Mouse (Mus musculus): ENCODE measurements around the gene Stx3. TPM values are rescaled to one million over a fixed set of nuclear protein-coding genes. Genes with fewer than 3 reads are reported as not detected.

Stx3 gene
- 1 to 10 TPM; 4.5 to 5.7 TPM for total RNA-seq (2021)

DNA sequence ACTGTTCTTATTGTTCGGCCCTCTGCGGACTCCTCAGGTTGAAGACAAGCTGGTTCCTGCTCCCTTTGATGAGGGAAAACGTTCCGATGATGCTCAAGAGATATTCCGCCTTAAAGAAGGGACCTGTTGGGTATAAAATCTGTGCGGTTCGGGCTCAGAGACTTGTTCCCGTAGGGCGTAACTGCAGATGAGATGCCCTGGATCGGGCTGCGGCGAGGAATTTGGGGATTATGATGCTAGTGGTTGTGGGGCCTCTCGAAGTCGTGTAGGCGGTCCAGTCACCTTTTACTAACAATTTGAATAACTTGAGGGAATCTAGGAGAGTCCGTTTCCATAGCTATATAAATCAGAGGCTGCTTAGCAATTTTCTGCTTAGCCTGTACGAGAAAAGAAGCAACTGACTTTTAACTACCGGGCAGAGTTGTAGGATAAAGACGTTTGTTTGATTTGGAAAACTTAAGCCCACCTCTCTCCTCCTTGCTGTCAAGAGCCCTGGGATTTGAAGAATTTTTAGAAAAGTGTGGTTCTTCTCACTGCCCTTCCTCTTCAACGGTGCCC lies at the start of gene Stx3:
Gene Stx3 (minus strand): TSS at position 261 of the 558 bp plus-strand sequence.
- intact Hi-C loops (cut with DNase I) = loop anchor here (5.0 kb wide), 1 partner anchor 193 kb away; no protein-coding TSS in a partner anchor
- DNase-seq = no peak

DNA sequence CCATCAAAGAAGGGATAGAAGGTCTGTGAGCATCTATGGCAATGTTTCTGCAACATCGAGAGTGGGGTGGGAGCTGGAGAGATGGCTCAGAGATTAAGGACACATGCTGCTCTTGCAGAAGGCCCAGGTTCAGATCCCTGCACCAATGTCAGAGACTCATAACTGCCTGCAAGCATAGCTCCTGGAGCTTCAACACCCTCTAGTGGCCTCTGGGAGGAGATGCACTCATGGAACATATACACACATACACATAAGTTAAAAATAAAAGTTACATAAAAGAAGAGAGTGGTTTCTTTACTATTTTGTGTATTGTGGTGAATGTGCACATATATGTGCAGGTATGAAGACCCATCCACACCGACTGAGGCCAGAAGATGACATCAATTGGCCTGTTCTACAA lies 48.6 kb upstream of the Stx3 start:
- intact Hi-C loops (cut with DNase I) = no loop called here
- DNase-seq = no peak

DNA sequence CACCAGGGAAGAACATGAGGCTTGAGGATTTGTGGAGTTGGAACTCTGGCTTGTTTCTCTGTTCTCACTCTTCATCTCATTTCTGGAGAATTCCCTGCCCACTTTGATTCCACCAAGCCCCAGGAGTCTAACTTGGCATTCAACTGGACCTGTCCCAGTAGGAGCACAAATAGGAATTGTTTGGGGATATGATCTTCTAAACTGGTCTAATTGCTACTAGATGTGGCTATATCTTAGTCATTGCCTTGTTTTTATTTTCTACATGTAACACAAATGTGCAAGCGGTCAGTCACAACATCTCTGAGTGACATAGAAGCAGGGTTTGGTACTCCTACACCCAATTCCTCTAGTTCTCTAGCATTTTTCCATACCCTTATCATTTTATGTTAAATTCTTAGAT lies 41.8 kb upstream of the Stx3 start, which contains the start of gene Olfr1418:
Gene Olfr1418 (minus strand): TSS at position 101 of the 400 bp plus-strand sequence.
- intact Hi-C loops (cut with DNase I) = no loop called here
- DNase-seq = no peak

DNA sequence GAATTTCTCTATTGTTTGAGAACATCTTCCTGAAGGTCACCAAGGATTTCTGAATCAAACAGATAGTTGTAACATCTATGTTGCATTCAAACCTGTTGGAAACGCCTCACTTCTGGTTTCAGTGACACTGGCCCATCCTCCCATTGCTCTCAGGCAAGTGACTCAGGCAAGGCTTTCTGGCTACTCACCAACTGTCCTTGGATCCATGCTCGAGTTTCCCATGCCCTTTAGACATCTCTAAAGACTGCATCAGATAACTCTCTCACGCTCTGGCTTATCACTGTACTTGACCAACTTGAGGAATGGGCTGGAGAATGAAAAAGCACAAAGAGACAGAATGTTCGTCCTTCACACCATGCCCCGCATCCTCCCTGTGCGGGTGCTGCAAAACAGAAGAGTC lies 37.3 kb upstream of the Stx3 start:
- DNase-seq = no peak
- intact Hi-C loops (cut with DNase I) = no loop called here

DNA sequence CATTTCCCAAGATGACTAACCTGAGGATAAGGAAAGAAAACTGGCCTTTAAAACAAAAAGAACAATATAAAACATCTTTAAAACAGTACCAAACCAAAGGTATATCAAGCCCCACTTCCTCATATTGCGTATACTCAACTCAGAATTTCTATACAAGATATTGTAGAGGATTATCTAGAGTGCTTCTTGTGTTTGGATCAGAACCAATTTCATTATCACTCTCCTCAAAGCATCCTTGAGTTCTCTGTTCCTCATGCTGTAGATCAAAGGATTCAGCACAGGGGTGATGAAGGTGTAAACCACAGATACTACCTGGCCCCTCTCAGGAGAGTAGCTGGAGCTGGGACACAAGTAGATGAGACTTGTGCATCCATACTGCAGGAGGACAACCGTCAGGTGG lies 35.6 kb upstream of the Stx3 start:
- intact Hi-C loops (cut with DNase I) = no loop called here
- no peak for DNase-seq

DNA sequence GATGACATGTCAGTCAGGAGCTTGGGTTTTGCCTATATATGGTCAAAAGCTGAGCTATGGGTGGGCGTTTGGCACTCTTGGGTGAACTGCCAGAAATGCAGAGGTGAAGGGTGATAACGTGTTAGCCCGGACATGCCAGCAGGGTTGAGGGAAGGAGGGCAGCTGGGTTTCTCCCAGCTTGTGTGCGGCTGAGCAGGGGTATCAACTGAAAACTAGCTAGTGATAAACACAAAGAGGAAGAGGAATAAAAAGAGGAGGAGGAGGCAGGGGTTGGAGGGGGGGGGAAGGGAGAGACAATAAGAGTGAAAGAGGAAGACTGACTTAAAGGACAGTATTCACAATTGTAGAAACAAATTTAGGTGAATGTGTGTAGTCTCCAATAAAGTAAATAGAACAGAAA lies 33.4 kb upstream of the Stx3 start:
- intact Hi-C loops (cut with DNase I) = no loop called here
- DNase-seq = no peak

DNA sequence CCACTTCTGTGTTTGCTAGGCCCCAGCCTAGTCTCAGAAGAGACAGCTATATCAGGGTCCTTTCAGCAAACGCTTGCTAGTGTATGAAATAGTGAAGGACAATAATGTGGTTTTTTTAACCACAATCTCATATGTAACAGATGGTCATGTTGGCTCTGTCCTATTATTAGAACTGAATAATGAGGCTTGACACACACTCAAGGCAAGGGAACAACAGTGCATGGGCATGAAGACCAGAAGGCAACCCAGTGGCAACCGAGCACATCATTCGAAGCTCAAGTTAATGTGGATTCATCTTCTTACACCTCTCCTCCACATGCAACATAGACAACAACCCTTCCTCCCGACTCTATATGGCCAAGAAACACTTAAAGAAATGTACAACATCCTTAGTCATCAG lies 27.1 kb upstream of the Stx3 start:
- intact Hi-C loops (cut with DNase I) = no loop called here
- DNase-seq = no peak

DNA sequence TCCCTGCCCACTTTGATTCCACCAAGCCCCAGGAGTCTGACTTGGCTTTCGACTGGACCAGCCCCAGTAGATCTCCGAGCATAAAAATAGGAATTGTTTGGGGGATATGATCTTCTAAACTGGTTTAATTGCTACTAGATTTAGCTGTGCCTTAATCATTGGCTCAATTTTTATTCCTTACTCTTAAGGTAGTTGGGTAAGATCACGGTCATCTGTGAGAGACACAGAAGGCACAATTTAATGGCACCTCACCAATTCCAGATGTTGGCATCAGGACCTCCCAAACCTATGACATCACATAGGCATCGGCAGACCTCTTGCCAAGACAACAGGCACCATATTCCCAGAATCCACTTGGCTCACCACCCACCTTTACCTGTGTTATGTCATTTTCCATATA lies 19.9 kb upstream of the Stx3 start, which contains the start of gene Olfr1417:
Gene Olfr1417 (minus strand): TSS at position 101 of the 400 bp plus-strand sequence.
- no peak for DNase-seq
- intact Hi-C loops (cut with DNase I) = no loop called here

DNA sequence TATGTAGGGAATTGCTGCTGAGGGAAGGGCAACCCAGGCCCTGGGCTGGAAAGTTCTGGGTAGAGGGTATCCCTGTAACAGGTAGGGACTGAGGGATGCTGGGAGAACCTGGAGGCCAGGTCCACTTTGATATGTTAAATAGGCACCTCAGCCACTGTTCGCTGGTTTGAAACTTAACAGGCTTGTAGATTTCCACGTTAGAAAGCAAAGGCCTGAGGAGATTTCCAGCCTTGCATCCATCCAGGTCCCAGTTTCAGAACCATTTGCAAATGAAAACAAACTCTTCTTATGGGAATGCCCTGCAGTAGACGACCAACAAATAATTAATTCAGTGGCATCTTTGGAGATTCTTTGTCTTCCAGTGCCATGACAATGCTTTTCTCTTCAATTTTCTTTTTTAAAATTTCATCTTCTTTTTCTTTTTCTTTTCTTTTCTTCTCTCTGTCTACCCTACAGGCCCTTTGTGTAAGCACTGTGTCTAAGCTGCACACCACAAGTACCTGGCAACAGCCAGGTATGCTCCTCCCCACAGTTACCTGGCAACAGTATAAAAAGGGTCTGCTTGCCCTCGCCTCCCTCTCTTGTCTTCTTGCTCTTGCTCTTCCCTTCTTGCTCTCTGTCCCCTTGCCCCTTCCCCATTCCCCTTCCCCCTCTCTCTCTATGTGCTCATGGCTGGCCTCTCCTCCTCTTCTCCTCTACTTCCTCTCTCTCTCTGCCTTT lies 4.3 kb upstream of the Stx3 start:
- intact Hi-C loops (cut with DNase I) = loop anchor here (2.0 kb wide), 1 partner anchor 87 kb away; no protein-coding TSS in a partner anchor
- DNase-seq = no peak

DNA sequence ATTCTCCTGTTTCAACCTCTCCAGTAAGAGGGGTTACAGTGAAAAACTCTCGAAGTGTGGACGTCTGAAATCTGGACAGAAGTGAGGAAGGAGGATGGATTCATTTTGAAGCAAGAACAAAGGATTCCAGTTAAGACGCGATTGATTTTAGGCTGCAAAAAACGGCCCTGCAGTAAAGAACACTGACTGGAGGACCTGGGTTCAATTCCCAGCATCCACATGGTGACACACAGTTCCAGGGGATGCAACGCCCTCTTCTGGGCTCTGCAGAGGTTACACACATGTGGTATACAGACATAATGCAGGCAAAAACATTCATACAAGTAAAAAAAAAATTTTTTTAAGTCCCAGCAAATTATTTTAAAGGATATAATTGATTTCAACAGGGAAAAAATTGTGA lies 1.0 kb upstream of the Stx3 start:
- DNase-seq = no peak
- intact Hi-C loops (cut with DNase I) = loop anchor here (1.0 kb wide), 1 partner anchor 43 kb away; no protein-coding TSS in a partner anchor

DNA sequence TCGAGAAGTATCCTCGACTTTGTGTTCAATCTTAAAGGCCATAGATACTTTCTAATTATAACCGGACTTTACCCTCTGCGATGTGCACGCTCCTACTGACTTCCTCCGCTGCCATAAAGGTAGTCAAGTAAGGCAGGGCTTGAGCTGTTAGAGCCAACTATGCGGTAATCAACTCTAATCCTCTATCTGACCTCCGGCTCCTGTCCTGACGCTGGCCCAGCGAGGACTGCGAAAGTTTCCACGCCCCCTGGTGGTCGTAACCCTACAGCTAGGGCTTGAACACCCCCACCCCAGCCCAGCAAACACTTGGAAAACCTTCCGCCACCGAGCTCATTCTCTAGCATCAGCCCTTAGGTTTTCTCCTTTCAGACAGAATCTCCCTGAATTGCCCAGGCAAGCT lies 597 bp upstream of the Stx3 start:
- peak; percentile 82 to 88 for DNase-seq
- intact Hi-C loops (cut with DNase I) = loop anchor here (1.0 to 5.0 kb wide), 2 partner anchors 42 to 193 kb away; no protein-coding TSS in a partner anchor

DNA sequence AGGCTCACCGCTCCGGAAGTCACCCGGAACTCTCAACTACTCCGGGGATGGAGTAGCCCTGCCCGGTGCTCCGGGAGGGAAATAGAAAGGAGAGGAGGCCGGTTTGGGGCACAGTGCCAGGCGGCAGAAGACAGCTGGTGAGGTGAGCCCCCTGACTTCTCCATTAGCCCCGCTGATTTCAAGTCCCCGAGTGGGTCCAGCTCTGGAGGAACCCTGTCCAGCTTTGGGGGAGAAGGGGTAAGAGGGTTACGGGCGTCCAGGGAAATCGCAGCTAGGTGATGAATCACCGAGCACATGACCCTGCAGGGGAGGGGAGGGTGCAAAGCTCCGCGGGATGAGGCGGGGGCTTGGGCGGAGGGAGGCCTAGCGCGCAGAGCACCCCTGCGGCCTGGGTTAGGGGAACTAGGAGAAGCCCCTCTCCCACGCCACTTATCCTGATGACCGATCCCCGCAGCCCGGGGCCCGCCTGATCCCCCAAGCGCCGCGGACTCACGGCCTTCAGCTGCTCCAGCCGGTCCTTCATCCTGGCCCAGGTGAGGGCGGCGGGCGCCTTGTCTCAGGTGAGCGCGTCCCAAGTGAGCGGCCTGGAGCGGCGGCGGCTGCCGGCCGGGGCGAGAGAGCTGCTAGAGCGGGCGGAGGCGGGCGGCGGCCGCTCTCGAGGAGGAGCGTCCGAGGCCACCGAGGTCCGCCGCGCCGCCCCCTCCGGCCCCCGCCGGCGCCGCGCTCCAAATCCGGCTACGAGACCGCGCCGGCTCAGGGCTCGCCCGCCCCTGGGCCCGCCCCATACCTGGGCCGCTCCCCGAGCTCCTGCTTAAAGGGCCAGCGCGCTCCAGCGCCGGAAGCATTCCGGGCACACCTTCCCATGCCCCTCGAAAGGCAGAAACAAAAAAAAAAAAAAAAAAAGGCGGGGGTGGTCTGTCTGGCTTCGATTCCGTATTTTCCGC lies 732 bp downstream of the Stx3 start:
- intact Hi-C loops (cut with DNase I) = loop anchor here (5.0 kb wide), 1 partner anchor 194 kb away; no protein-coding TSS in a partner anchor
- DNase-seq = peak; percentile 66 to 73

DNA sequence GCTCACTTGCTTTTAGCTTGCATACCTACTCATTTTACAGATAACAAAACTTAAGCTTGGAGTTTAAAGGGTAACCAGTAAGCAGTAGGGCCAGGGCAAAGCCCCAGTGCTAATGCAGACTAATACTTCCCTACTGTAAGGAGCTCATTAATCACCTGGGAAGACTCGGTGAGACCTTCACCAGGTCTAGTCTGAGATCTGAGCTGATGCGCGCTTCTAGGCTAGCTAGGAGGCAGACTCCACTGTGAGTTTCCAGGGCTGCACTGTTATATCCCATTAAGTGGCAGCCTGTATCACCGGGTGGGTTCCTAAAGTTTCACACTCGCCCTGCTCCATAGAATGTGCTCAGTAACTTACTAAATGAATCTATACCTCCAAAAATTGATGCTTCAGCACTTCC lies 1.6 kb downstream of the Stx3 start:
- DNase-seq = no peak
- intact Hi-C loops (cut with DNase I) = loop anchor here (5.0 kb wide), 1 partner anchor 195 kb away; no protein-coding TSS in a partner anchor

DNA sequence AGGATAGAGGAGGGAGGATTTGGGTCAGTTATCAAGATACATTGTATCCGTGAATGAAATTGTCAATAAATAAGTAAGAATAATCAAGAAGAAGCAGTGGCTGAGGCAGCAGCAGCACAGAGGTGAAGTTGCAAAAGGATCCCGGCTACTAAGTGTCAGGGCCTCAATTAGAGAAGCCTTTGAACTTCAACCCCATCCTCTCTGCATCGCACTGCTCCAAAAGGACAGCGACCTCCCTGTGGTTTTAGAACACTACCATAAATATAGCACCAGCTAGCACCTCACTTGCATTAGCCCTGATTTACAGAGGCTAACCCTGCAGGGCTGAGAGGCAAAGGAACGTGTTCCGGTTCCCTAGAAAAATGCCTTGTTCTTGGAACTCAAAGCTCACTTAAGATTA lies 2.5 kb downstream of the Stx3 start:
- DNase-seq = no peak
- intact Hi-C loops (cut with DNase I) = loop anchor here (5.0 kb wide), 1 partner anchor 196 kb away; no protein-coding TSS in a partner anchor

DNA sequence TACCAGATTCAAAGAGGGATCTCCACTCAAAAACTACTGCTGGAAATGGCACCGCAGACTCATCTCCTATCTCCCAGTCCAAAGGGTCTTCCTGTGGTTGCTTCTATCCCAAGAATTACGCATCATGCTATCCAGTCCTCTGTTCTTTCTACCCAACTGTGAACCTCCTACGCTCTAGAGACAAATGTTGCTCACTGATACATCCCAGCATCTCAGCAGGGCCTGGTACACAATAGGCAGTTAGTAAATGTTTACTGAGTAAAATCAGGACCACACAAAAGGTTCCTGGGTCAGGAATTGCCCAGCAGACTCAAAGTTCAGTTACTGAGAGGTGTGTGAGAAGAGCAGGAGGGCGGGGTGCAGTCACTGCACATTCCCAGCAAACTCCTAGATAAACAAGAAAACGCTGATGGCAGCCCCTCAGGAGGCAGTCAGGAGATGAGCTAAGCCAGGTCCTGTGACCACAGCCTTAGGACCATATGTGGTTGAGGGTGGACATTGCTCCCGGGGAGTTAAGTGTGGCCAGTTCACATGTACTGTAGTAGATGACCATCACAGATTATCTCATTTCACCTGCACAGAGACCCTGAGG lies 4.4 kb downstream of the Stx3 start:
- DNase-seq = no peak
- intact Hi-C loops (cut with DNase I) = loop anchor here (5.0 kb wide), 1 partner anchor 197 kb away; no protein-coding TSS in a partner anchor

DNA sequence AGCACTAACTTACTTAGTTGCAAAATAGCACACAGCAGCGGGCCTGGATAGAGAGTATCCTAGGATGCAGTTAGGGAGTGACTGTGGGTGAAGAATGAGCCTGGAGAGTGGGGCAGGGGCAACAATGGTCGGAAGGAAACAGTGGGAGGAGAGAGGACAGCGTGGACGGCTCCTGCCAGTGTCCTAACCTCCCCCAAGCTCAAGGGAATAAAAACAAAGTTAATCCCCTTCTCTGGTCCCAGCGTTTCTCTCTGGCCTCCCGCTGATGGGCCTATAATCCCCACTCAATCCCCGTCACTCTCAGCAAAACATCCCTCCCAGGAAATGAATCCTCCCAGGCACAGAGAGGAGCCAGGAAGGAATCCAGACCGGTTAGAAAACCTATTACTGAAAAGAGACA lies 5.6 kb downstream of the Stx3 start:
- peak in 1 of 2 experiments; percentile 23 for DNase-seq
- intact Hi-C loops (cut with DNase I) = no loop called here

DNA sequence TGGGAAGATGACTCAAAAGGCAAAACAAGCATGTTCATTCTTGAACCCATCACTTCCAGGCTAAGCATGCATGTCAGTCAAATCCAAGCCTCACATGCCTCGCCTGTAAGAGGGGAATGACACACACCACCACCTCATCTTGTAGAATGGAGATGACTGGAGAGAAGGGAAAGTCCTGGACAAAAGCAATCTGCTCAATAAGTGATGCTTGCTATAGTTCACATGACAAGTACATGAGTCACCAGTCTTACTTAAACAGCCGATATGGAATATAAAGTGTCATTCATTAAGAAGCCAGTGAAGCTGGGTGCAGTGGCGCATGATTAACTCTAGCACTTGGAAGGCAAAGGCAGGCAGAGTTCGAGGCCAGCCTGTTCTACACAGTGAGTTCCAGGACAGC lies 6.1 kb downstream of the Stx3 start:
- DNase-seq = no peak
- intact Hi-C loops (cut with DNase I) = no loop called here

DNA sequence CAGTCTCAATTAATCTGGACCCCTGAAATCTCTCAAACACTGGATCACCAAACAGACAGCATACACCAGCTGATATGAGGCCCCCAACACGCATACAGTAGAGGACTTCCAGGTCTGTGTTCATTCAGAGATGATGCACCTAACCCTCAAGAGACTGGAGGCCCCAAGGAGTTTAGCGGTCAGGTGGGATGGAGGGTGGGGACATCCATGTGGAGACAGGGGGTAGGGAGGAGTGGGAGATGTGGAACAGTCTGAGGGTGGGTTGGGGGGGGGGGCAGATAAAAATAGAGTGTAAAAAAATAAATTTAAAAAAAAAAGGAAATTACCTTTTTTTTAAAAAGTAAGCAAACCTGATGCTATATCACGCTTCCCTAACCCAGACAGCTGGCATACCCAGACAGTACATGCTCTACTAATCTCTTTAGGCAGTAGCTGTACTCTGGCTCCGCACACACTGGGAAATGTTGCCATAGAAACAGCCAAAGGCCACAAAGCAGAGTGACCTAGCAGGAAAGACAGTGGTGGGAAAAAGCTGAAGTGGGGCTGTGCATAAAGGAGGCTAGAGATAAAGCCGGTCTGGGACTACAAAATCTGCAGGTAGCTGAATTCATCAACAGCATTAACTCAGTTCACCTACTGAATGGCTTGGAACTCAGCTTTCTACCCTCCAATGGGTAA lies 7.4 kb downstream of the Stx3 start:
- no peak for DNase-seq
- intact Hi-C loops (cut with DNase I) = no loop called here

DNA sequence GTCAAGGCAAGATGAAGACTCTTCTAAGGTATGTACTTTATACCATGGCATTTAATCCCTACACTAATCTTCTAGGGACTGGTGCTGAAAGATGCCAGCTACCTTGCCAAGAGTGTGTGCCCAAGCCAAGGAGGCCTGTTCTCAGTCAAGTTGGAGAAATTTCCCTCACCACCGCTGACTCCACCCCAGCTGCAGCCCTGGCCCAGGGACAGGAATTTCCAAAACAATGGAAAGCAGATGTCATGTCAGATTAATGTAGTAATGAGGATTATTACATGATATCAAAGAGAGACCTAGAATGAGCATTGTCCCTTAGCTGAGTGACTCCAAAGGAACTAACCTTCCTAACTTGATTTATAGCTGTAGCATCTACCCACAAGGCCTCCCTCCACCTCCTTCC lies 8.3 kb downstream of the Stx3 start:
- intact Hi-C loops (cut with DNase I) = no loop called here
- no peak for DNase-seq

Measured in heart, postnatal 36 days (tissue).